Mouse (Mus musculus) megakaryocyte, embryonic 14.5 days (primary cell): ENCODE measurements around the gene Alas2.

ENCODE experiments used
- FLI1 ChIP-seq: IDR thresholded peaks from 2 replicates; pipeline ENCODE4 v1.6.1; 2012; ENCODE audit warnings: low read length, inconsistent platforms, mixed read lengths
- GATA1 ChIP-seq: IDR thresholded peaks from 3 replicates; pipeline ENCODE4 v1.6.1; 2012; ENCODE audit warnings: mixed read lengths, low read length, inconsistent platforms, borderline replicate concordance

DNA sequence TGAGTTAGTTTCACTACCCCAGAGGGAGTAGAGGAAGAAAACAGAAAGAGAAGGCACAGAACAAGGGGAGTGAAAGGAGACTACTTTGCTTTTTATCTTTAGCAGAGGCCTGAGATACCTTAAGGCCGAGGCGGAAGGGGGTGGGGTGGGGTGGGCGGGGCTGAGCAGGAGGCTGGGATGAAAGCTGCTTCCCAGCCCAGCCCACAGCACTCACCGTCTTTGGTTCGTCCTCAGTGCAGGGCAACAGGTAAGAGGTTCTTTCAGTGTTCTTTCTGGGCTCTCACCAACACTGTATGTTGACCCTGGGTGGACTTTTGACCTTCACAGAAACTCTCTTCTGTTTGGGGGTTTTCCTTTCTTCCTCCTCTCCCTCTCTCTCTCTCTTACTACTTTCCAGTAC is at the start of gene Alas2:
- TF ChIP-seq GATA1: no peak
- no peak for TF ChIP-seq FLI1
